Mouse (Mus musculus) embryonic facial prominence, embryonic 15.5 days (tissue): ENCODE results near the gene Gtf2ird1. TPM values are rescaled to one million over a fixed set of nuclear protein-coding genes. Genes with fewer than 3 reads are reported as not detected.
A peak's percentile ranks its signal among the peaks of the same experiment; 100 is the strongest.

Source experiments
- ATAC-seq: fragments of 200-750 bp; cut with Nextera tagmentation; 2 replicates; pipeline ENCODE4 v1.8.0; 2017; ENCODE audit warnings: low read depth, moderate TSS enrichment; ENCODE audit not compliant: insufficient number of reproducible peaks, low FRiP score, low TSS enrichment
- H3K27ac ChIP-seq: fragments of 300-500 bp; sonication (generic); replicated peaks from 2 replicates; pipeline ENCODE4 v1.5.1; 2015; ENCODE audit warnings: mild to moderate bottlenecking, inconsistent platforms
- H3K27me3 ChIP-seq: fragments of 300-500 bp; sonication (generic); 2 replicates; pipeline ENCODE4 v1.6.1; 2015; ENCODE audit warnings: inconsistent platforms
- H3K36me3 ChIP-seq: fragments of 300-500 bp; sonication (generic); 2 replicates; pipeline ENCODE4 v1.6.1; 2015; ENCODE audit warnings: mild to moderate bottlenecking, inconsistent platforms
- H3K4me1 ChIP-seq: fragments of 300-500 bp; sonication (generic); 2 replicates; pipeline ENCODE4 v1.6.1; 2015; ENCODE audit warnings: inconsistent platforms
- H3K4me2 ChIP-seq: fragments of 300-500 bp; sonication (generic); replicated peaks from 2 replicates; pipeline ENCODE4 v1.6.1; 2015; ENCODE audit warnings: mild to moderate bottlenecking, inconsistent platforms
- H3K4me3 ChIP-seq: fragments of 300-500 bp; sonication (generic); replicated peaks from 2 replicates; pipeline ENCODE4 v1.5.1; 2015; ENCODE audit warnings: mild to moderate bottlenecking, inconsistent platforms
- H3K9ac ChIP-seq: fragments of 300-500 bp; sonication (generic); 2 replicates; pipeline ENCODE4 v1.6.1; 2015; ENCODE audit warnings: inconsistent platforms
- H3K9me3 ChIP-seq: fragments of 300-500 bp; sonication (generic); replicated peaks from 2 replicates; pipeline ENCODE4 v1.6.1; 2016; ENCODE audit warnings: inconsistent platforms
- WGBS: fragments of 180-500 bp; shearing (Covaris S2); methylation state at CpG from one replicate; pipeline ENCODE4 v1.1.7; 2015; 5-methylcytosine and 5-hydroxymethylcytosine counted together
- polyA plus RNA-seq: library from polyadenylated mRNA; unstranded; fragments of >200 nt; fragmentation: Nextera tagmentation; extraction: Ambion mirVana; gene quantifications from 2 replicates; pipeline ENCODE4 v1.2.1, GENCODE M21; 2015

Gtf2ird1 gene
- polyA plus RNA-seq, 1 experiment from 2014 or later, result 123 TPM

- Histone ChIP-seq H3K4me2 (no peak overlapping the region), H3K4me3 (no peak overlapping the region), H3K9me3 (no peaks in the 10 kb centered on the region), H3K36me3 (peaks cover 32% of the 10 kb centered on the region; the same call in 1 of the 2 replicates), H3K27ac (peak overlapping the region; percentile 90), H3K27me3 (no peaks in the 10 kb centered on the region), H3K4me1 (peaks cover 50% of the 10 kb centered on the region), H3K9ac (no peak overlapping the region)
- ATAC-seq, result peak; percentile 51
- 71% methylated on average over 7 of the region's 7 CpGs for WGBS
Observed at GRCm38 (mm10) chr5:134444473-134444872, 12.0 kb downstream of the Gtf2ird1 start.

GRCm38 (mm10) chr5:134442066-134442465, 14.4 kb downstream of the Gtf2ird1 start:
- no peaks in the 10 kb centered on the region for H3K9me3 ChIP-seq
- peaks cover 69% of the 10 kb centered on the region for H3K4me1 ChIP-seq
- H3K9ac ChIP-seq, result no peak overlapping the region
- 88% methylated on average over 3 of the region's 3 CpGs for WGBS
- H3K27me3 ChIP-seq, result no peaks in the 10 kb centered on the region
- 0 out of 2 replicates have a peak overlapping the region, but pooled peaks have one; percentile 13 for H3K27ac ChIP-seq
- ATAC-seq, result no peak
- no peak overlapping the region for H3K4me3 ChIP-seq
- no peak overlapping the region for H3K4me2 ChIP-seq
- peaks cover 27% of the 10 kb centered on the region; the same call in 1 of the 2 replicates for H3K36me3 ChIP-seq

GRCm38 (mm10) chr5:134441105-134441504, 15.4 kb downstream of the Gtf2ird1 start:
- 52% methylated on average over 3 of the region's 3 CpGs for WGBS
- ATAC-seq, result no peak
- Histone ChIP-seq H3K4me3 (no peak overlapping the region), H3K27me3 (no peaks in the 10 kb centered on the region), H3K36me3 (peaks cover 24% of the 10 kb centered on the region; the same call in 1 of the 2 replicates), H3K27ac (peak overlapping the region; percentile 44; the same call in 1 of the 2 replicates), H3K4me1 (peaks cover 75% of the 10 kb centered on the region), H3K9ac (no peak overlapping the region), H3K4me2 (no peak overlapping the region), H3K9me3 (no peaks in the 10 kb centered on the region)

GRCm38 (mm10) chr5:134440098-134440497, 16.4 kb downstream of the Gtf2ird1 start:
- peak; percentile 20; the same call in 1 of the 2 replicates for ATAC-seq
- peaks cover 24% of the 10 kb centered on the region; the same call in 1 of the 2 replicates for H3K36me3 ChIP-seq
- H3K4me1 ChIP-seq, result peaks cover 74% of the 10 kb centered on the region
- H3K27ac ChIP-seq, result peak overlapping the region; percentile 44; the same call in 1 of the 2 replicates
- H3K9ac ChIP-seq, result no peak overlapping the region
- no peak overlapping the region for H3K4me2 ChIP-seq
- 43% methylated on average over 12 of the region's 12 CpGs for WGBS
- no peaks in the 10 kb centered on the region for H3K9me3 ChIP-seq
- H3K4me3 ChIP-seq, result no peak overlapping the region
- H3K27me3 ChIP-seq, result no peaks in the 10 kb centered on the region

GRCm38 (mm10) chr5:134439481-134439880, 17.0 kb downstream of the Gtf2ird1 start:
- no peak overlapping the region for H3K4me2 ChIP-seq
- H3K27ac ChIP-seq, result peak overlapping the region; percentile 44; the same call in 1 of the 2 replicates
- H3K9ac ChIP-seq, result no peak overlapping the region
- no peak for ATAC-seq
- H3K4me3 ChIP-seq, result no peak overlapping the region
- no peaks in the 10 kb centered on the region for H3K27me3 ChIP-seq
- H3K4me1 ChIP-seq, result peaks cover 68% of the 10 kb centered on the region
- H3K36me3 ChIP-seq, result peaks cover 21% of the 10 kb centered on the region; the same call in 1 of the 2 replicates
- WGBS, result 92% methylated on average over 7 of the region's 7 CpGs
- H3K9me3 ChIP-seq, result no peaks in the 10 kb centered on the region

- H3K9ac ChIP-seq, result no peak overlapping the region
- ATAC-seq, result no peak
Observed at GRCm38 (mm10) chr5:134438676-134439425, 17.7 kb downstream of the Gtf2ird1 start.

GRCm38 (mm10) chr5:134437459-134437827, 19.1 kb downstream of the Gtf2ird1 start:
- Histone ChIP-seq H3K4me2 (no peak overlapping the region), H3K36me3 (0 out of 2 replicates have a peak, but pooled peaks cover 3% of the 10 kb centered on the region), H3K4me3 (no peak overlapping the region), H3K9ac (no peak overlapping the region), H3K4me1 (peaks cover 75% of the 10 kb centered on the region), H3K9me3 (no peaks in the 10 kb centered on the region), H3K27me3 (no peaks in the 10 kb centered on the region), H3K27ac (peak overlapping the region; percentile 71; the same call in 1 of the 2 replicates)
- 70% methylated on average over 14 of the region's 14 CpGs for WGBS
- ATAC-seq, result peak; percentile 51; the same call in 1 of the 2 replicates

More at GRCm38 (mm10) chr5:134438676-134439425, 17.7 kb downstream of the Gtf2ird1 start:
- no peak overlapping the region for H3K4me2 ChIP-seq
- peaks cover 15% of the 10 kb centered on the region; the same call in 1 of the 2 replicates for H3K36me3 ChIP-seq
- no peak overlapping the region for H3K4me3 ChIP-seq
- peaks cover 70% of the 10 kb centered on the region for H3K4me1 ChIP-seq
- H3K27me3 ChIP-seq, result no peaks in the 10 kb centered on the region
- WGBS, result 90% methylated on average over 6 of the region's 6 CpGs
- H3K27ac ChIP-seq, result no peak overlapping the region
- H3K9me3 ChIP-seq, result no peaks in the 10 kb centered on the region

- no peak overlapping the region for H3K4me2 ChIP-seq
- H3K27me3 ChIP-seq, result no peaks in the 10 kb centered on the region
- WGBS, result 77% methylated on average over 13 of the region's 13 CpGs
- peak overlapping the region; percentile 71 for H3K27ac ChIP-seq
- H3K4me1 ChIP-seq, result peaks cover 74% of the 10 kb centered on the region
- no peak overlapping the region for H3K9ac ChIP-seq
- peak; percentile 21; the same call in 1 of the 2 replicates for ATAC-seq
- H3K36me3 ChIP-seq, result no peaks in the 10 kb centered on the region
- H3K9me3 ChIP-seq, result no peaks in the 10 kb centered on the region
- no peak overlapping the region for H3K4me3 ChIP-seq
Observed at GRCm38 (mm10) chr5:134436782-134437458, 19.6 kb downstream of the Gtf2ird1 start.

GRCm38 (mm10) chr5:134435836-134436331, 20.6 kb downstream of the Gtf2ird1 start:
- ATAC-seq, result 0 out of 2 replicates have a peak, but pooled peaks have one; percentile 20

GRCm38 (mm10) chr5:134433137-134433536, 23.4 kb downstream of the Gtf2ird1 start:
- no peaks in the 10 kb centered on the region for H3K27me3 ChIP-seq
- no peaks in the 10 kb centered on the region for H3K9me3 ChIP-seq
- H3K9ac ChIP-seq, result no peak overlapping the region
- H3K4me3 ChIP-seq, result no peak overlapping the region
- no peak for ATAC-seq
- 0 out of 2 replicates have a peak, but pooled peaks cover 3% of the 10 kb centered on the region for H3K36me3 ChIP-seq
- no peak overlapping the region for H3K4me2 ChIP-seq
- H3K27ac ChIP-seq, result no peak overlapping the region
- 65% methylated on average over 10 of the region's 10 CpGs for WGBS
- peaks cover 49% of the 10 kb centered on the region for H3K4me1 ChIP-seq

More at GRCm38 (mm10) chr5:134435836-134436331, 20.6 kb downstream of the Gtf2ird1 start:
- H3K27me3 ChIP-seq, result no peaks in the 10 kb centered on the region
- no peak overlapping the region for H3K9ac ChIP-seq
- peaks cover 68% of the 10 kb centered on the region for H3K4me1 ChIP-seq
- peak overlapping the region; percentile 71 for H3K27ac ChIP-seq
- H3K9me3 ChIP-seq, result no peaks in the 10 kb centered on the region
- 43% methylated on average over 12 of the region's 12 CpGs for WGBS
- no peaks in the 10 kb centered on the region for H3K36me3 ChIP-seq
- H3K4me2 ChIP-seq, result no peak overlapping the region
- no peak overlapping the region for H3K4me3 ChIP-seq

- no peak for ATAC-seq
- H3K9me3 ChIP-seq, result no peaks in the 10 kb centered on the region
- 0 out of 2 replicates have a peak, but pooled peaks cover 3% of the 10 kb centered on the region for H3K36me3 ChIP-seq
- no peak overlapping the region for H3K4me3 ChIP-seq
- H3K9ac ChIP-seq, result no peak overlapping the region
- no peak overlapping the region for H3K4me2 ChIP-seq
- 81% methylated on average over 4 of the region's 4 CpGs for WGBS
- H3K27me3 ChIP-seq, result no peaks in the 10 kb centered on the region
- peaks cover 27% of the 10 kb centered on the region for H3K4me1 ChIP-seq
- no peak overlapping the region for H3K27ac ChIP-seq
Observed at GRCm38 (mm10) chr5:134430087-134430486, 26.4 kb downstream of the Gtf2ird1 start.
